Mouse (Mus musculus): ENCODE results near the gene Gpr84.

The Gpr84 gene

DNA sequence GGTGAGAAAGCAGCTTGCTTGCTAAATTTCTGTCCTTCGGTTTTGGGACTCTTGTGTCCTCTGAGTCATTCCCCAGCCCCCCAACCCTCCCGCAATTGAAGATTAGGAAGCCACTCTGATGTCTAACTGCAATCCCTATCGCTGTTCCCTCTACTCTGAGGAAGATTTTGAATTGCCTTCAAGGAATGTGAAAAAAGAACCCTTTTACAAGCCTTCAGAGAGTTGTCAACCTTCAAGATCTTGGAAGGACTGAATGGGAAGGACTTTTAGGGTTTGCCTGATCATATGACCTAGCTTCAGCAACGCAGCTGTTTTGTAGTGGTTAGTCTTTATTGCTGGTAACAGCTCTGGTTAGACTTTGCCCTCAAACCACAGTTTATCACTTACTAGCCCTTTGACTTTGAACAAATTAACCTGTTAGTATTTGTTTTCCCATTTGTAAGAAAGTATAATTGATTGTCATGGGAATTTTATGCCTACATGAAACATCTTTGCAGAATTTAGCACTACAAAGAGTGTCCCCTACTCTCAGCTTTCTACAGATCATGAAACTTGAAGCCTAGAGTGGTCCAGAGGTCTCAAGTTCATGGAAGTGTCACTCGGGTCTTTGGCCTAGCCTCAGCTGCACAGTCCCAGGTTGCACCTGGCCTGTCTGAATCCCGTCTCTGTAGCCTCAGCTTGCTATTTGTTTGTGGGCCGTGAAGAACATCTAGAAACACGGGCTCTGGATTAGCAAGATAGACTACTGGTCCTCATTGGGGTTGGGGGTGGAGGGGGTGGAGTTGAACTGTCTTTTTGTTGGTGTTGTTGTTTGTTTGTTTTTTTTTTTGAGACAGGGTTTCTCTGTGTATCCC lies 4.4 kb downstream of the Gpr84 start:
- DNase-seq, result no peak

DNA sequence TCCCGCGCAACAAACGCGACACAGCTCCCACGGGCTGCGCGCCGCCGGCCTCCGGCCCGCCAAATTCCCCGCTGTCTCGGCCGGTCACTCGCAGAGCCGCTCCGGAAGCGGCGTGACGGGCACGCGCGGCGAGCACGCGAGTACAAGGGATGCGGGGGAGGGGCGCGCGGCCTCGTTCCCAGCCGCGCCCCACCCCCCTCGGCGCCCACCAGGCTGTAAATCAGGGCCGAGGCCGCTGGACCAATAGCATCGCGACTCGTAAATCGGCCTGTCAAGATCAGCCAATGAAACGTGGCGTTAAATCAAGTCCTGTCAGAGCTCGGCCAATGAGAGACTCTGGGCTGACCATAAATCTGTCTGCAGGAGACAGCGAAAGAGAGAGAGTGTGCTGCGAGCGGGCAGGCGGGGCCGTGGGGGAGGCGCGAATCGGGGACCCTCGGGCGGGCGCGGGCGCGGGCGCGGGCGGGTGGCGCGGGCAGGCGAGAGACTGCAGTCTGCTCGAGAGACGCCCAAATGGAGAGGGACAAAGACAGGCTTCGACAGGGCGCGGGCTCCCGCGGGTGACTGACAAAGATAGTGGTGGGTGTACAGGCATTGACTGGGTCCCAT lies 5.2 kb downstream of the Gpr84 start:
- DNase-seq, result peak; percentile 88

DNA sequence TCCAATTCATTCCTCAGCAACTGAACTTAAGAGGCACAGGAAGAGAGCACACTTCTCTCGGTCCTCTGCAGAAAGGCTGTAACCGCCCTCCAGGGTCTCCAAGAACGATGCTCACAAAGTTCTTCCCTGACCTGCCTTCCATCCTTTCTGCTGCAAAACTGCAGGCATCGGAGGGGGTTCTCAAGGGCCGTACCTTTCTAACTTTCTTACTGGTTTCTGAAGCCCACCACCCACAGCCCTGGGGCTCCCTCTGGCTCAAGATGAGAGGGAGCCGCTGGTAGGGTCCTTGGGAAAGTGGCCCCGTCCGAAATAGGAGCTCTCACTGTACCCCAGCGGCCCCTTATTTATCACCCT lies 5.8 kb downstream of the Gpr84 start:
- peak; percentile 28 for DNase-seq

DNA sequence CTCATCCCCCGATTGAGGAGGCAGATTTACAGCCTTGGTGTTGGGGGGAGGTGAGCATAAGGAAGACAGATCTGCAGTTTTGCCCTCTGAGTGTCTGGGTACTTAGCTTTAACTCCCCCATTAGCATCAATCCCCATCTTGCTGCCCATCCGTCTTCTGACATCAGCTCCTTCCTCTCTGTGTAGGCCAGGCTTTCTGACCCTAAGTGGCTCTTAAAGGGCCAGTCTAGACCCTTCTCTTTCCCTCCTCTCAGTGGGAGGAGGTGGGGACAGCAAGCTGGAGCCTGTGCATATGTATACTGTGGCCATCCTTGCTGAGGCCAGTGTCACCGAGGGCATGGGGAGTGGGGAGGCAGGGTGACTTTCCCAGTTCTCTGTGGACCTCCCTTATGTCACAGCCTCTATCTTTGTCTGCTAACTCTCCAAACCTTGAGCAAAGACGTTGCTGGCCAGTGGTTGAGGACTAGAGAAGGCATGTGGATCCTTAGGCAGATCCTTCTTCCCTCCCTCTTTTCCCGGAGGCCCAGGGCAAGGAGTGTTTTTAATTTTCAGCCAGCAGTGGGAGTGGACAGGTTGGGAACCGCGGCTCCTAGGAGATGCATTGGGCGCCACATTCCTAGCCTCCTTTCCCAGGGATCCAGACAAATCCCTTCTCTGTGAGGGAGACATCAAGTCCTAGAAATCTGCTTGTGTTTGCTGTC lies 6.3 kb downstream of the Gpr84 start:
- DNase-seq, result no peak

DNA sequence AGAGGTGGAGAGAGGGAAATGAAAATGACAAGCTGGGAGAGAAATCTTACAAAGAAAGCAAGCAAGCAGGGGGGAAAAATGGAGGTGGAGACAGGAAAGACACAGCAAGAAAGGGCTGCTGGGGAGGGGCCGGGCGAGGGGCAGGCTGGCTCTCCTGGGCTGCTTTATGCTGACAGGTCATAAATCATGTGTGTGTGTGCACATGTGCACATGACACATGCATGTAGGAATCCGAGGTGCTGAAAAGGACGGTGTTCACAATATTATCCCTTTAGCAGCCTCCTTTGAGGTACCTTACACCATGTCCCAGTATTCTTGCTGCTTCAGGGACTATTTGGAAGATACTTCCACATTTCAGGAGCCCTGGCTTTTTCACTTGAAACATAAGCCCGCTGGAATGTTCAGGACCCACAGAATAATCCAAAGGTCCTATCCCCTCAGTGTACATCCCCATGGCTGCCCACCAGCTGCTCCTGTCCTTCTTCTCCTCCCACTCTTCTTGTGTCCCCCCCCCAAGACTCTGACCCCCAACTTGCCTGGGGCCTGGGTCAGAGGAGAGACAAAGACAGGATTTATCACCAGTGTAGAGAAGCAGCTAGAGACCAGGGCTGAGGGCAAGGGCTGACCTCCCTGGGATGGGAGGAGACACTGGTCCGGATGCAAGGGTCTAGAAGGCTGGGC lies 7.9 kb downstream of the Gpr84 start:
- no peak for DNase-seq

DNA sequence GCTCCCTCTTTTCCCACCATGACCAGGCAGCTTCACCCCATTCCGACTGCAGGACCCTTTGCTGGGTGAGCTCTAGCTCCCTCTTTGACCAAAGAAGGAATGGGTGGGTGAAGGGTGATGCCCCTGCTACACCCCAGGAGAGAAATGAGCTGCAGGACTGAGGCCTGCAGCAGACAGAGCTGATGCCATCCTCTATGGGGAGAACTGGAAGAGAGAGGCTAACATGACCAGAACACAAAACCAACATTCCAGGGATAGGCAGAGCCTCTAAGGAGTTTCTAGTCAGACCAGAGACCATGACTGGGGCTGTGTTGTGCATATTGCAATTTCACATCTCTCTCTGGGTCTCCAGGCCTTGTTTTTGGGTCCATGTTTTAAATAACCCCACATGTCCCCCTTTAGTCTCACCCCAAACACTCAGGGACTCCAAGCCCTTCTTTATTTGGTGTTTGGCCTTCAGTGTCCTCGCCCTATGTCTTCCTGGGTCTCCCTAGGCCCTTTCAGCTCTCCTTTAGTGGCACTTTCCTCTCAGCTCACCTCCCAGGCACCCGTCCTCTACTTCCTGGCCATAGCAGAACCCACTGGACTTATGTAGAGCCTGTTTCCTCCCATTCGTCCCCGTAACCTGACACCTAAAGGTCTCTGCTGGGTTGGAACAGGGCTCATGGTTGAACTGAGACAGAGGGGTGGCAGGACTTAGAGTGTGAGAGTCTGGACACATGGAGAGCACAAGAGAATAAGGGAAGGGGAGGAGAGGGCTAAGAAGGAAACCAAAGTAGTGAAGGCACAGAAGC lies 8.7 kb downstream of the Gpr84 start:
- DNase-seq, result no peak

DNA sequence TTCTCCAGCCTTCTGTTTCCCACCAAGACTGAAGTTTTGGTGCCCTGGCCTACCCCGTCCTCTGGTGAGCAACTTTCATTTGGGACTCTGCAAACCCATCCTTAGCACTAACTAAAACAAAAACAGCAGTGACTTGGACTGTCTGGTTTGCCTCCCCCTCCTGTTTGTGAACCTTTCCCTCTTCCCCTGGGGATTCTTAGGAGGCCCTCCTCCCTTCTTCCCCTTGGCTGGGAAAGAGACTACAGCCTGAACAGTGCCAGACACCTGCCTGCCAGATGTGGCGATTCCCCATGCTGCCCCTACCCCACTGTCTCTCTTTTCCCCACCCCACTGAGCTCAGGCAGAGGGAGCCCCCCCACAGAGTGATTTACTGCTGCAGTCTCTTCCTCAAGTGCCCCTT lies 9.4 kb downstream of the Gpr84 start:
- no peak for DNase-seq

DNA sequence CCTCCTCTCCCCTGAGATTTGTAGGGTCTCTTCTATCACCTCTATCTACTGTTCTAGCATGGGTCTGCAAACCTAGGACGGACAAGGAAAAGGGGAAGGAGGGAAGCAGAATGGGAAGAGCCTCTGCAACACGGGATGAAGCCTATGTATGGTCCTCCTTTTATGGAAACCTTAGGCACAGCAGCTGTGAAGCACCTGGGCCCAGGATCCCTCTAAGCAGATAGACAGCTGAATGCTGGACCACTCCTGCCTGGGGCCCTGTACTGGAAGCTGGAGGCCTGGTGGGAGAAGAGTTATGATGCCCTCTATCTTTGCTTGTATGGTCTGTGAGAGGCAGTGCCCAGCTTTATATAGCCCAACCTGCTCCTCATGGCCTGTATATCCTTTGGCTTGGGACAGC lies 9.9 kb downstream of the Gpr84 start:
- no peak for DNase-seq

DNA sequence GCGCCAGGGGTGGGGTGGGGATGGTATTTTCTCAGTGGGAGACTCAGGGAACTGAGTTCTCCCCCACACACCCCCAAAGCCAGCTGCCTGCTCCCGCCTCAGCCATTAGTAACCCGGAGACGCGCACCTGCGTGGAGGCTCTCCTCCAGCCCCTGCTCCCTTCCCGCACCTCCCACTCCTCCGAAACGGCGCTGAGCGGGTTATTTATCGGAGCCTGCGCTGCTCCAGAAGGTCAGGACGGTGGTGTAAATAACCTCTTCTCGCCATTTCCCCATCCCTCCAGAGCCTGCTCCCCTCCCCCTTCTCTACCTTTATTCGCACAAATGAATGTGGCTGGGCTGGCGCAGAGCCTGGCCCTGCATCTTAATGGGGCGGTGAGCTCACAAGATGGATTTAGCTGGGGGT lies 10.3 kb downstream of the Gpr84 start:
- DNase-seq, result no peak

DNA sequence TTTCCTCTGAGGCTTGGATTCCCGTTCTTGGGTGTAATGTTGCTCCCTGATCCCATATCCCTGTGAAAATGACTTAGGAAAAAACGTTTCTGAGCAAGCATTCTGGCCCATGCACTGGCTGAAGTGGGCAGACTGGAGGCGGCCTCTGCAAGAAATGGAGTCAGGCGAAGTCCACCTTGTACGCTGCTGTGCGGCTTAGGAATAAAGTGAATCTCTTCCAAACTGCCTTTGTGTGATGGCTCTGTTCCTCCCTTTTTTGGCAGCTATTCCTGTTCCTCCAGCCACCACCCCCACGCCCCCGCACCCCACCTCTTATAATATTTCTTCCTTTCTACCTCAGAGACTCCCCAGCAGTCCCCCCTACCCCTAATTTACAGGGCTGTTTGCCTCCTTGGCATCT lies 10.8 kb downstream of the Gpr84 start:
- DNase-seq, result no peak

DNA sequence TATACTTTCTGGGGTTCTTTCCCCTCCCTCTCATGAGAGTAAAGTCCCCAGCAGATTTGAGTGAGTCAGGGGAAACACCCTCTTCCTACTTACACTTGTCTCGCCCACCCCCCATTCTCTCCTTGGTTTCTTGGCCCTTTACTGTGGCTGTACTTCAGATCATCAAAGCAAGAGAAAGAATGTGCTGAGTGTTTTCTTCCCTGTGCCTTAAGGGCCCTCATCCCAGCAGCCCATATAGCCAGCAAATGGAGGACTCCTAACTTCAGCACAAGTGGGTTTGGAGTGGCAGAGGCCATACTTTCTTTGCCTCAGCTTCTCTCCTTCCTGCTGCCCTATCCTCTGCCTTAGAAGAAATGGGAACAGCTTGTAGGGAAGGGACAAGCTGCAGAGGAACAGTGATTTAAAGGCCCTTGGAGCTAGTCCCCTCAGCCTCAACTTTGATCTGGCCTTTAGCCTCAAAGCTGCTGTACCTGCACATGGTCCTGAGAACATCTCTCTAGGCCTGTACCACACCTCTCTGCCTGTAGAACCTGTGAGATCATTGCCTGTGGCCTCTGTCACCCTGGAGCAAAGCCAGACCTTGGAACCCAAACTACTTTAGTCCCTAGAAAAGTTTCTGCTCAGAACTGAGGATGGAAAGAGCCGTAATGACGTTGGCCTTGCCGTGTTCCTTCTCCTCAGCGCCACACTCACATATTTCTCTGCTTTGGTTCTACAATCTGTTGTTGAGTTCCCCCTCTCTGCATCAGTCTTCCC lies 11.4 kb downstream of the Gpr84 start:
- DNase-seq, result no peak

DNA sequence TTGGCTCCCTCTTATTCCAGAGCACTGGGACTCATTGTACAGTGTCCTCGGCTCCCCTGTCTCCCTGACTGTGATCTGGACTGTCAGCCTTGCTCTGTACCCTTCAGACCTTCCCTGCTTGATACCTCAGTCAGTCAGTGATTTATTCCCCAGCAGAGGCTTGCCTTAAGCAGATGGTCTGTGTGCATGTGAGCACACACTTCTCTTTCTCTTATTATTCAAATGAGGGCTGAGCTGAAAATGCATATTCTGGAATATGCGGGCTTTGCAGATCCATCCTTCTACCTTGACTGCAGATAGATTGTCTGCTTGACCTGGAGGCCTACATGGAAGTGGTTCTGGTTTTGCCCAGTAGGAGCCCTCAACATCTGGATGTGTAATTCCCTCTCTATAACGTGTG lies 12.4 kb downstream of the Gpr84 start:
- no peak for DNase-seq

DNA sequence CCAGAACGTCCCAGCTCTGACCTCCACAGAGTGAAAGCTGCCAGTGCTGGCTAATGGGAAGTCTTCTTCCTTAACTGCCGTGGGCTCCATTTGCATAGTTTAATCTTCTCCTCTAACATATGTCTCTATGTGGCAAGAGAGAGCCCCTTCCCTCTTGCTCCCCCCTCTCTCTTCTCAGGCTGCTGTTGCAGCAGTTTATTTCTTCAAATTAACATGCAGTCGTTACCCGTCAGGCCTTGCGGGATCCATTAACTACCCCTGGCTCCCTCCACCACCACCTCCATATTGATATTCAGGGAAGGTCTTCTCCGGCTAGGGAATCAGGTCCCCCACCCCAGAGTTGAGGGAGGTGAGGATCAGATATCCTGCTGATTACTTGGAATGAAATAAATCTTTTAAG lies 13.1 kb downstream of the Gpr84 start:
- no peak for DNase-seq

DNA sequence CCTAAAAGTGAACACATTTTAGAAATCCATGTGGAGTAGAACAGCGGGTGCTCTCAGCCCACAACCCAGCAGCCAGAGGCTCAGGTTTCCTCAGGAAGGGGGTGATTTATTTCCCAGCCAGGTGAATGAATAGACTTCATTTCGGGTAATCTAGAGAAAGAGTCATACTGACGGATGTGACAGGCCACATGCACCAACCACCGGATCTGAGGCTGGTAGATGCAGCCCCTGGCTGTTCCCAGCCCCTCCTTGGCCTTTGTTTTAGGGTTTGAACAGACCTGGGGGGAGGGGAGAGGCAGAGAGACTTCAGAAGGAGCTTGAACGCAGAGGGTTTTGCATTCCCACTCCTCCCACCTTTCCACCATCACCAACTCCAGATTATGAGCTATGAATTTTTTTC lies 14.6 kb downstream of the Gpr84 start:
- peak; percentile 32 for DNase-seq

DNA sequence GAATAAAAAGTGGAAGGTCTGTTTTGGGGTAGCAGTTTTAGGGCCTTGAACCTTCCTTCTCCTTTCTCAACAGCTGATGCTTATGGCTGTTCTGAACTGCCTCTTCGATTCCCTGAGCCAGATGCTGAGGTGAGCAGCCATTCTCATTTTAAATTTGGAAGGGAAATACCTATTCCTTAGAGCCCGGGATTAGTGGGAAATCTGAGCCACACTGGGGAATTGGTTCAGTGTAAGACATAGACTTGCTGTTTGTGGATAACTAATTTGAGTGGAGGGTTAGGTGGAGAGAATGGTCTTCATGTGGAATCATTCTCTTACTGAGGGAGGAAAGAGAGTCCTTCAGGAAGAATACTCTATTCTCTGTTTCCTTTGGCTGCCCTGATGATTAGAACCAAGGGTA lies 15.8 kb downstream of the Gpr84 start:
- no peak for DNase-seq

DNA sequence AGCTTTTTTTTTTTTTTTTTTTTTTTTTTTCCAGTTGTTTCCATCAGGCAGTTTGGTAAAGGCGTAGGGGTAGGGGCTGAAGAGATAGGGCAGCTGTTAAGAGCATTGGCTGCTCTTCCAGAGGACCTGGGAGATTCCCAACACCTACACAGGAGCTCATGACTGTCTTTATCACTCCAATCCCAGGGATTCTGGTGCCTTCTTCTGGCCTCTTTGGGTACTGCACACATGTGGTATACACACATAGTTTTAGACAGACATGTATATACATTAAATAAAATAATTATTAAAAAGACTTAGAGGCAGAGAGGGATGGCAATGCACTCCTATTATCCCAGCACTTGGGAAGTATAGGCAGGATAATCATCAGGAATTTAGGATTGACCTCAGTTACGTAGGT lies 17.0 kb downstream of the Gpr84 start:
- DNase-seq, result no peak

DNA sequence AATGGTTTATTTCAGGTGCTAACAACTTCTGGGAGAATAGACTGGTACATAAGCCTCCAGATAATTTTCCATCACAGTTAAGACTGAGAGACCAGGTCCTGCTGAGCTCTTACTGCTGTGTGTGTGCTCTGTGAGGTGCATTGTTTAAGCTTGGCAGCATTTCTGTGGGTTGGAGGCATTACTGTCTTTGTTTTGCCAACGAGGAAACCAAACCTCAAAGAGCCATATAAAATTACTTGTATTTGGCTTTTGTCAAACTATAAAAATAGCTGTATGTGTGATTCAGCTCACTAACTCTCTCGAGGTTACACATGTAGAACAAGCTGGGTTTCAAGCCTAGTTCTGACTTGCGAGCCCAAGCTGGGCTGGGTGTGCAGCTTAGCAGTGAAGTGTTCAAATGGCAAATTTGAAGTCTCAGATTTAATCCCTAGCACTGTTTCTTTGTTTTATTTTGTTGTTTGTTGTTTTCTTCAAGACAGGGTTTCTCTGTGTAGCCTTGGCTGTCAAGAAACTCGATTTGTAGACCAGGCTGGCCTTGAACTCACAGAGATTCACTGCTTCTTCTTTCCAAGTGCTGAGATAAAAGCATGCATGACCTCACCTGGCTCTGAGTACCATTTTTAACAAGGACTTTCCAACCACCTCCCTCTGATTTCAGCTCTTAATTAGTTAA lies 17.6 kb downstream of the Gpr84 start:
- no peak for DNase-seq

DNA sequence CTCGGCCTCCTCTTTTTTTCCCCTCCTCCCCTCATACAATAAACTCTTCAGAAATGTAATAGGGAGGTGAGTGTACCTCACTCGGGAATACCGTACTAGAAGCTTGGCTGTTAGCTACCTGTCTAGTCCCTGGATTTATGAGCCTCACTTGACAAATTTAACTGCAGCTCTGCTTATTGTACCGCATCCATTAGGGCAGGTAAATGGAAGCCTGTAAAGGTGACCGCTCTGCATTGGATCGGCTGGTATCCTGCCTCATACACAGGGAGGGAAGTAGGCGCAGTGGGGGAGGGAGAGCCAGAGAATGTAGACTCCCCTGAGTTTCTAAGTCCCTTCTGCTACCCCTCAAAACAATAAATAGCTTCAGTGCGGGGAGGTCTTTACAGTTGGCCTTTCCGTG lies 19.6 kb downstream of the Gpr84 start:
- no peak for DNase-seq

DNA sequence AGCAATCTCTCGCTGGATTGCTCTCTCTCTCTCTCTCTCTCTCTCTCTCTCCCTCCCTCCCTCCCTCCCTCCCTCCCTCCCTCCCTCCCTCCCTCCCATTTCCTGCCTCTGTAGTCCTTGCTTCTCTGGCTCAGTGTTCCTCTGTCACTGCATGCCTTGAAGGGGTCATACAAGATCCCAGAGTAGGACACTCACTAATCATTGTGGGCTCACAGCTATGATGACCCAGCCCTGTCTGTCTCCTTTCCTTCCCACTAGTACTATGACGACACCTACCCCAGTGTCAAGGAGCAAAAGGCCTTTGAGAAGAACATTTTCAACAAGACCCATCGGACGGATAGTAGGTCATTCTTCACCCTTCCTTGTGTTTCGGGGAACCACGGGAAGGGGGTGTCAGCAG lies 20.0 kb downstream of the Gpr84 start:
- no peak for DNase-seq

DNA sequence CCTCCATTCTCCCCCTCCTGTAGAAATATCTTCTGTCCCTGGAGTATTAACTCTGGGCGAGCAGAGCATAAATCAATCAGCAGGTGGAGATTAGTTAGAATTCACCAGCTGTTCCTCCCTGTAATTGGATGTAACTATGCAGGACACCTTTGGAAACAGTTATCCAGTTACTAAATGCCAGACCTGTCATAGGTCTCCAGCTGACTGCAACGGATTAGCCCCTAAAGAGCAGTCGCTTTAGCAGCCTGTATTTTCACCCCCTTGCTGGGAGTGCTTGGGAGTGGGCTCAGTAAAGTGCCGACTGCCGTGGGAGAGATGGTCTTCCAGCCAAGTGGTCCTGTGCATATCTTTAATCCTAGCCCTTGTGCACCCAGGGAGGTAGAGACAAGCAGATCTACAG lies 20.8 kb downstream of the Gpr84 start:
- DNase-seq, result no peak

DNA sequence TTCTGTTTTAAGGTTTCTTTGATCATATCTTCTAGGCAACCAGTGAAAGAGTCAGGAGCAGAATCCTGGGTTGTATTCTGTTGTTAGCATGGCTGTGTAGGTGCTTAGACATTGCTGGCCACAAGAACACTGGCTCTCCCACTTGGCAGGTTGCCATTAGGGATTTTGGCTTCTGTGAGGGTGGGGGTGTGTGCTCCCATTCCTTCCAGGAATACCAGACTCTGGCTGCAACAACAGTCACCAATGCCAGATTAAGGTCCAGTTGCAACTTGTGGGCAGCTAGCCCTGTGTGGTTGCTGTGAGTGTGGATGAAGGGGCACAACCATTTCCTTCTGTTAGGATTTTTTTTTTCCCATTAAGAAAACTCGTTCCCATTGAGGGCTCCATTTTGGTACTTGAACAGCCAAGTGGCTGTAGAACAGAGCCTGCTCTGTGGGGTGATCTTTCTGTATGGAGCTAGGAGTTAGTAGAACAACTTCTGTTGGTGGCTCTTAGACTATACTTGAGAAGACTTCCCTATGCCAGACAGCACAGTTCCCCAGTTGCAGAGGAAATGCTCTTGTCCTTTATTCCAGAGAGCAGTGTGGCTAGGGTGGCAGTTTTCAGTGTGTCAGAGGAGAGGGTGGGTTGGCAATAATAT lies 24.5 kb downstream of the Gpr84 start:
- DNase-seq, result no peak
